Mouse (Mus musculus) urinary bladder, adult 2 months (tissue): ENCODE data around the gene Hsd17b2. TPM values are rescaled to one million over a fixed set of nuclear protein-coding genes. Genes with fewer than 3 reads are reported as not detected.

ENCODE experiments used
- DNase-seq: peaks from one replicate; pipeline ENCODE4 v3.0.0; 2022; ENCODE audit warnings: low spot score
- polyA plus RNA-seq: library from polyadenylated mRNA; depleted of rRNA; stranded (reverse); fragments of >200 nt; gene quantifications from 2 replicates; pipeline ENCODE4 v1.2.3, GENCODE M21; 2012; rRNA removed

Gene Hsd17b2
- polyA plus RNA-seq: 27.4 and 41.2 TPM in 2 replicates

GRCm38 (mm10) chr8:117701859-117702258, at the start of gene Hsd17b2:
Gene Hsd17b2, plus strand, starts transcription at chr8:117701904.
- peak; percentile 43 for DNase-seq

- DNase-seq: no peak
Measured at GRCm38 (mm10) chr8:117652318-117652717, 49.4 kb upstream of the Hsd17b2 start.

GRCm38 (mm10) chr8:117658990-117659389, 42.7 kb upstream of the Hsd17b2 start:
- DNase-seq: no peak

DNA sequence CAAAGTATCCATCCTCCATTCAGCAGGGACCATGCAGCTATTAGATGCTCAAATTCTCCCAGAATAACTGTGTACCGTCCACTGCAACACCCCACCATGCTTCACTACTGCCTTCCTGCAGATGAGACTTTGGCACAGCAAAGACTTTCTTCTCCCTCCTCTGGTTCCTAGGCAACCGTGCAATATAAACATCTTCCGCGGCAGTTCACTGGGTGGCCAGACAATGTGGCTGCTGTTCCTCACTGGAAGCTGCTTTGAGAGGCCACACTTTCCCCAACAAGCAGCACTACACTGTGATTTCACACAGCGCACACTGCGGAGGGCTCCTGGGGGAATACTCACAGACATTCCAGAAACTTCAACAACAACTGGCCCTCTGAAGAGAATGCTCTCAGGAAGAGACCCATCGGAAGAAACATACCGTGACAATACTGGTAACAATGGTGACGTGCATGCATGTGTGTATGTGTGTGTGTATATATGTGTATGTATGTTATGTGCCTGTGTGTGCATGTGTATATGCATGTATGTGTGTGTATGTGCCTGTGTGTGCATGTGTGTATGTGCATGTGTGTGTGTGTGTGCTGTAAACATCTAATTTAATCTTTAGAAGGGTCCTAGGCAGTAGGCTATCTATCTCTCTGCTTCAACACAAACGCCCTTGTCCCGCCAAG, 41.2 kb upstream of the Hsd17b2 start:
- no peak for DNase-seq

- no peak for DNase-seq
Measured at GRCm38 (mm10) chr8:117667349-117668124, 34.2 kb upstream of the Hsd17b2 start.

DNA sequence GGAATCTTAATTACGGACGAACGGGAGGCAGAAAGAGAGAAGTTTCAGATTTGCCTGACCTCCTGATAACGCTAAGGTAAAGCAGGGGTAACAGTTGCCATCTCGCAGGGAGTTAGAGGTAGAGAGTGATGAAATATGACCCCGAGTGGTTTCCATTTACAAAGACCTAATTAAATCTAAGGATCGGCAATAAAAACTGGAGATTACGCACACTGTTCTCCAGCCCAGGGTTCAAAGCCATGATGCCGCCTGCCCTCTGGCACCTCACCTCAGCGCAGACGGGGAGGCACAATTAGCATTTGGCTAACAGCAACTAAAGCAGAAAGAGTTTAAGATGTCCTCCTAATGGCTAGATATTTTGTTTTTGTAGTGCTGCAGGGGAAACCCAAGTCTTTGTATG, 31.2 kb upstream of the Hsd17b2 start:
- DNase-seq: no peak

DNA sequence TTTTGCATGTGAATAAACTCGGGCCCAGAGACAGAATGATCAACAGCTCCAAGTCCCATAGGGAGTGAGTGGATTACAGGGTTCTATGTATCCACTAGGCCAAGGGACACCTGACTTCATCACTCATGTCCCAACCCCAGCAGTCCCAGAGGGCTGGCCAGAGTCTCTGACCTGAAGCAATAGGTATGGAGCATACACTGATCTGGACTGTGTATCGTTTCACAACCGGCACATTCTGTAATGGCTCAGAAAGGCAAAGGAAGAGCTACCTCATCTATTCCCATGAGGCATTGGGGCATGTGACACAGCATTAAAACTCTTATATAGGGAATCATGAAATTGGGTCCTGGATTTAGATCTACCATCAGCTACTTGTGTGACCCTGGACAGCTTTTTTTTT, 29.1 kb upstream of the Hsd17b2 start:
- DNase-seq: no peak

DNA sequence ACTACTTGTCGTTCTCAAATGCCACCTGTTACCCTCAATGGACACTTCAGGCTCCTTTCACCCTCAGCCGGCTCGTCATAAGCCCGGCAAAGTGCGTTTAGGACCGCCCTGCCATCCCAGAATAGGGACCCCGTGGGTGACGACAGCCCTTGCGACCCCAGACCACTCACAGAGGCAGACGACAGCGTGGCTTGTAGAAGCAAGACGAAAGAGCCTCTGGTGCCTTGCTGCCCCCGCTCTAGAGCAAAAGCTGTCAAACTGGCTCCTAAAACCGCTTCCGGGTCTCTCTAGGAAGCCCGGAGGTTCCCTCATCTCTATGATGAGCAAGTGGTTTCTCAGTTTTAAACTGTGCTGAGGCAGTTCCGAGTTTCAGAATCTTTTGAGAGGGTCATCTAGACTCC, 28.3 kb upstream of the Hsd17b2 start, which contains the start of gene Sdr42e1:
Gene Sdr42e1, minus strand, starts transcription at position 260 of the 401 bp plus-strand sequence.
- DNase-seq: peak; percentile 50

- no peak for DNase-seq
Measured at GRCm38 (mm10) chr8:117675171-117675570, 26.5 kb upstream of the Hsd17b2 start.

- no peak for DNase-seq
Measured at GRCm38 (mm10) chr8:117676460-117676859, 25.2 kb upstream of the Hsd17b2 start.

DNA sequence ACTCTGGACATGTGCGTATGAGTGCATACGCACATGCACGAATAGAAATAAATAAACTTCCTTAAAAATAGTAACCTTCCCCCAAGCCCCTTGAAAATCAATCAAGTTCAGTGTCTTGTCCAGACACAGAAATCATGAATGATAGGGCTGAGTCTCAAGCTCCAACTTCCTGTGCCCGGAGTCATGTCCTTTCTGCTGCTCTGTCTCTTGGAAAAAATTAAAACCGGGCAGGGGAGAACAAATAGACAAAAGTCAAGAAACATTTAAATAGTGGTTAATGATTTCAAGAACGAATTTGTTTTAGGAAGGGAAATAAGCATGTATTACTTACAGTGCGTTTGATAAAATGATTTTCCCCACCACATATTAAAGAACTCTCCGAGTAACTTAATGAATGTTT, 24.7 kb upstream of the Hsd17b2 start:
- no peak for DNase-seq

GRCm38 (mm10) chr8:117678650-117679049, 23.1 kb upstream of the Hsd17b2 start:
- DNase-seq: no peak

GRCm38 (mm10) chr8:117683925-117684472, 17.7 kb upstream of the Hsd17b2 start:
- DNase-seq: no peak

GRCm38 (mm10) chr8:117684504-117684903, 17.2 kb upstream of the Hsd17b2 start:
- DNase-seq: no peak

- DNase-seq: no peak
Measured at GRCm38 (mm10) chr8:117687890-117688289, 13.8 kb upstream of the Hsd17b2 start.

- DNase-seq: no peak
Measured at GRCm38 (mm10) chr8:117692131-117692530, 9.6 kb upstream of the Hsd17b2 start.

GRCm38 (mm10) chr8:117695636-117696035, 6.1 kb upstream of the Hsd17b2 start:
- no peak for DNase-seq

DNA sequence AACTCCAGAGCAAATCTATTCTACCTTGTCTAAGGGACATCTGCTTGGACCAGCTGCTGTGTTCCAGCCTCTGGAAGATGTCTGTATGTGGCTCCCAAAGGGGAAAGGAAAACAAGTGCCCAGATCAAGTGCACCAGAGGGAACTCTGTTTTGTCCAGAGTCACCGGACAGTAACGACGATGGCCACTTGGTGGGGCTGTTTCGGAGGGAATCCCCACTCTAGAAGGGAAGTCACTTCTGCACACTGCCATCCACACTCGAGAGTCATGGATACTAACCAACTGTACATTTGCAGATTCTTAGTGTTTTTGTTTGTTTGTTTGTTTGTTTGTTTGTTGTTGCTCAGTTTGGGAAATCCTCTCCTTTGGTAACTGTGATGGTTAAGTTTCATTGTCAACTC, 4.5 kb upstream of the Hsd17b2 start:
- DNase-seq: no peak

DNA sequence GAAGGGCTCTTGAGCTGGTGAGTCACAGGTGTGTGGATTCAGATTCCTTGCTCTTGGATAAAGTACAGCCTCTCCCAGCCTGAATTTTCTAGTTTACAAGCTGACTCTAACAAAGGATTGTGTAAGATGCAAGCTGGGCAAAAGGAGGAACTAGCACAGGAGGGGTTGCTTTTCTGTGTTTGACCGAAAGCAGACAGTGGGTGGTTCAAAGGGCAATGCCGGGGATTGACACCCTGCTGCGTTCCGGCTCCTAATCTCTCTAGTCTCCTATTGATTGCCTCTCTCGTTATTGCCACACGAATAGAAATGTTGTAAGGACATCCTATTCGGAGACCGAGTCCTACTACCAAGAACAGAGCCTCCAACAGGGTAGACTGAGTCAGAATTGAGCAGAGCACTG, 1.0 kb upstream of the Hsd17b2 start:
- DNase-seq: no peak

- DNase-seq: no peak
Measured at GRCm38 (mm10) chr8:117701246-117701645, 458 bp upstream of the Hsd17b2 start.

DNA sequence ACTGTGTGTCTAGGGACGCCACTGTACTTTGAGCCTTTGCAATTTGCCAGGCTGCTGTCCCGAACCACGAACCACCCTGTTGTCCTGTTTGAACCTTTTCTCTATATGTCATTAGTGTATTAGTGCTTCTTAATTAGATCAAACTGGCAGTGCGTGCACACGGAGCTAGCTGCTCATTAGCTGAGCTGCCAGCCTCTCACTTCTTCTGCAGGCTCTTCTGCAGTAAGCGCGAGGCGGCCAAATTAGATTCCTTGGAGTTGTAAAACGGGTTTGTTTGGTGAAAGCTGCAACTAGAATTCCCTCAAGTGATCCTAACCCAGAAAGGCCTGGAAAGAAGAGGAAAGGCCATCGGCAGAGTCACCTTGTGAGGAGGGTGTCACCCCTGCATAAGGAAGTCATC, 997 bp downstream of the Hsd17b2 start:
- no peak for DNase-seq

GRCm38 (mm10) chr8:117706141-117706540, 4.4 kb downstream of the Hsd17b2 start:
- DNase-seq: no peak

DNA sequence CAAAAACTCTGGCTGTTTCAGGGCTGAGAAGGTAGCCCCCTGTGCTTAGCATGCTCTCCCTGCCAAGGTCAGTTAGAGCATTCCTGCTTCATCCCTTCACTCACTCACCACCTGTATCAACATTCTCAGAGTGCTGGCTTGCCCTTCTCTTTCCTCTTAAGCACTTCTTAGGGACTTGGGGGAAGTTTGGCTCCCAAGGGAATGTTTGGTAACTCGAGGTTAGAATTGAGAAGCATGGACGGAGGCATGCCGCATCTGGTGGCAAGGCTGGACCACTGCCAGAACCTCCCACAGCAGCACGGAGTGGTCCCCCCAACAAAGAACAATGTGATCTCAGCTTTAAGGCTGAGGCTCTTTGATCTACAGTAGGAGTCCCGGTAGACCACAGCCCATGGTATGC, 10.5 kb downstream of the Hsd17b2 start:
- no peak for DNase-seq
